Mouse (Mus musculus) brain, adult 2 months (tissue): ENCODE measurements at regions not wholly inside any gene's neighbourhood (a gene's known extent, or its start where the extent isn't known, plus 50 kb on each side); places are given as distances from the start of the nearest gene placed in this dataset.

Experiments used
- DNase-seq: peaks from one replicate; pipeline ENCODE4 v3.0.0; 2011; ENCODE audit warnings: low read depth, low spot score

- DNase-seq, result no peak
Observed at GRCm38 (mm10) chr5:120315116-120315515, 116.4 kb upstream of the Lhx5 start.

GRCm38 (mm10) chr5:120318951-120319350, 112.5 kb upstream of the Lhx5 start:
- DNase-seq, result no peak

- no peak for DNase-seq
Observed at GRCm38 (mm10) chr5:120322031-120322731, 109.3 kb upstream of the Lhx5 start.

GRCm38 (mm10) chr5:120322732-120323316, 108.7 kb upstream of the Lhx5 start:
- no peak for DNase-seq

GRCm38 (mm10) chr5:120324111-120324510, 107.4 kb upstream of the Lhx5 start:
- DNase-seq, result no peak

GRCm38 (mm10) chr5:120325386-120325910, 106.1 kb upstream of the Lhx5 start:
- peak; percentile 18 for DNase-seq

GRCm38 (mm10) chr5:120332030-120332429, 99.5 kb upstream of the Lhx5 start:
- peak; percentile 47 for DNase-seq

GRCm38 (mm10) chr5:120339162-120339561, 92.3 kb upstream of the Lhx5 start:
- peak; percentile 74 for DNase-seq

- peak; percentile 45 for DNase-seq
Observed at GRCm38 (mm10) chr5:120340696-120341231, 90.7 kb upstream of the Lhx5 start.

GRCm38 (mm10) chr5:120350461-120350860, 81.0 kb upstream of the Lhx5 start:
- DNase-seq, result no peak

- DNase-seq, result no peak
Observed at GRCm38 (mm10) chr5:120351827-120352226, 79.7 kb upstream of the Lhx5 start.

GRCm38 (mm10) chr5:120353657-120354056, 77.8 kb upstream of the Lhx5 start:
- DNase-seq, result no peak

GRCm38 (mm10) chr5:120356950-120357349, 74.5 kb upstream of the Lhx5 start:
- peak; percentile 29 for DNase-seq

GRCm38 (mm10) chr5:120358084-120358690, 73.3 kb upstream of the Lhx5 start:
- DNase-seq, result no peak

- DNase-seq, result peak; percentile 47
Observed at GRCm38 (mm10) chr5:120365950-120366467, 65.5 kb upstream of the Lhx5 start.

GRCm38 (mm10) chr5:120368797-120369196, 62.7 kb upstream of the Lhx5 start:
- DNase-seq, result no peak

- no peak for DNase-seq
Observed at GRCm38 (mm10) chr5:120371176-120371819, 60.2 kb upstream of the Lhx5 start.

- no peak for DNase-seq
Observed at GRCm38 (mm10) chr5:120373426-120373825, 58.1 kb upstream of the Lhx5 start.
